Mouse (Mus musculus): ENCODE measurements around the gene Dchs2.

GRCm38 (mm10) chr3:83228383-83228782, 100.6 kb downstream of the Dchs2 start:
- TF ChIP-seq POLR2A (IDR thresholded peaks at IDR 0.05; ENCODE audit: borderline replicate concordance, low read depth, low read length) (no peak), CTCF (IDR thresholded peaks at IDR 0.05; ENCODE audit: low read depth, low read length) (no peak)
